Comparison of ENCODE assay signal across 16 mouse cellular contexts in genomic region chr10:71160449-71160848, GRCm38 (mm10). TPM values are rescaled to one million over a fixed set of nuclear protein-coding genes. Genes with fewer than 3 reads are reported as not detected.
A peak's percentile ranks its signal among the peaks of the same experiment; 100 is the strongest.
DNase-seq lines count a peak whose midpoint lies in the region; ATAC-seq and TF ChIP-seq lines count a peak whose summit lies in the region.
"Had no signal": no experiment of that assay in that cellular context is flagged by ENCODE, and none has a peak within 500 bp of the region (broad histone marks: within the 10 kb centered on the region; RNA-seq: fewer than 3 reads in every experiment).

No protein-coding gene starts in this region.

- H3K9ac ChIP-seq in hindbrain, embryonic 15.5 days = no peak overlapping the region
- no peak overlapping the region for H3K9ac ChIP-seq in hindbrain, postnatal 0 days (replicated peaks; ENCODE audit: low read length)
- H3K9ac ChIP-seq: liver, embryonic 12.5 days had no signal

- intact Hi-C loops in gastrocnemius, adult 2 months (cut with DNase I) = loop anchor here (5.0 kb wide), 1 partner anchor 57 kb away; no protein-coding TSS in a partner anchor
- intact Hi-C loops in gastrocnemius, postnatal 36 days (cut with DNase I) = loop anchor here (5.0 kb wide), 1 partner anchor 47 kb away; no protein-coding TSS in a partner anchor

- 78% methylated on average over 12 of the region's 12 CpGs for WGBS in hindbrain, embryonic 15.5 days
- 77% methylated on average over 12 of the region's 12 CpGs for whole genome bisulfite sequencing in hindbrain, postnatal 0 days

- no peaks in the 10 kb centered on the region for H3K36me3 ChIP-seq in hindbrain, embryonic 15.5 days
- no peaks in the 10 kb centered on the region for H3K36me3 ChIP-seq in hindbrain, postnatal 0 days (ENCODE audit: insufficient read depth, low read length)
- H3K36me3 ChIP-seq: hindbrain, embryonic 13.5 days; limb, embryonic 13.5 days; liver, embryonic 12.5 days; midbrain, embryonic 10.5 days had no signal

- H3K27ac ChIP-seq in gastrocnemius, adult 2 months = peak overlapping the region; percentile 75; the same call in 1 of the 2 replicates
- H3K27ac ChIP-seq in hindbrain, embryonic 15.5 days (replicated peaks) = no peak overlapping the region
- H3K27ac ChIP-seq in hindbrain, postnatal 0 days = no peak overlapping the region
- H3K27ac ChIP-seq: hindbrain, embryonic 13.5 days; liver, embryonic 12.5 days had no signal

- no peaks in the 10 kb centered on the region for H3K9me3 ChIP-seq in hindbrain, embryonic 15.5 days
- no peaks in the 10 kb centered on the region for H3K9me3 ChIP-seq in hindbrain, postnatal 0 days (ENCODE audit: low read length)
- H3K9me3 ChIP-seq: hindbrain, embryonic 13.5 days; limb, embryonic 13.5 days; liver, embryonic 12.5 days; midbrain, embryonic 10.5 days had no signal

- no peak overlapping the region for H3K4me3 ChIP-seq in gastrocnemius, adult 2 months
- 0 out of 2 replicates have a peak overlapping the region, but pooled peaks have one; percentile 68 for H3K4me3 ChIP-seq in hindbrain, embryonic 15.5 days
- no peak overlapping the region for H3K4me3 ChIP-seq in hindbrain, postnatal 0 days (ENCODE audit: low read length)

- TF ChIP-seq CTCF in gastrocnemius, adult 2 months (IDR thresholded peaks at IDR 0.05) = no peak
- no peak for TF ChIP-seq CTCF in hindbrain, postnatal 0 days (IDR thresholded peaks at IDR 0.05; ENCODE audit: low read depth)

- peaks cover 15% of the 10 kb centered on the region for H3K4me1 ChIP-seq in hindbrain, embryonic 15.5 days (replicated peaks)
- no peaks in the 10 kb centered on the region for H3K4me1 ChIP-seq in hindbrain, postnatal 0 days (ENCODE audit: insufficient read depth, low read length)
- H3K4me1 ChIP-seq: liver, embryonic 12.5 days had no signal

- peaks cover 9% of the 10 kb centered on the region for H3K27me3 ChIP-seq in hindbrain, embryonic 15.5 days
- H3K27me3 ChIP-seq in hindbrain, postnatal 0 days (ENCODE audit: insufficient read depth, low read length) = no peaks in the 10 kb centered on the region

- no peak for ATAC-seq in hindbrain, embryonic 15.5 days (ENCODE audit: low FRiP score, low read depth)
- ATAC-seq in hindbrain, postnatal 0 days = no peak
- ATAC-seq: CD4-positive, CD25-positive, alpha-beta regulatory T cell, adult 4 months had no signal

- peak overlapping the region; percentile 97; the same call in 1 of the 2 replicates for H3K4me2 ChIP-seq in hindbrain, embryonic 15.5 days
- no peak overlapping the region for H3K4me2 ChIP-seq in hindbrain, postnatal 0 days (ENCODE audit: low read depth, low read length)

- DNase-seq in gastrocnemius, adult 2 months = no peak
- DNase-seq in gastrocnemius, postnatal 36 days = no peak
- no peak for DNase-seq in hindbrain, postnatal 0 days (ENCODE audit: low spot score)
- peak; percentile 33 for DNase-seq in right cerebral cortex, adult 18-20 months
- no peak for DNase-seq in right cerebral cortex, postnatal 25 days
- no peak for DNase-seq in adrenal gland, postnatal 25 days
- DNase-seq: cerebellum, adult 11-12 months; forebrain, postnatal 0 days; kidney, adult 8-10 months; layer of hippocampus, adult 9-11 months had no signal

RNA-seq across cellular contexts. Expression of gene Bicc1, which starts 0.9 kb away (rescaled TPM):
- 1 to 10 TPM; 7.9 to 9.7 TPM for total RNA-seq in gastrocnemius, adult 2 months (2021)
- total RNA-seq in gastrocnemius, postnatal 36 days (2021) = 1 to 10 TPM; 8.1 to 8.4 TPM
- polyA plus RNA-seq in hindbrain, embryonic 15.5 days (2015; fragmentation: Nextera tagmentation; extraction: Ambion mirVana) = 6.5 and 6.6 TPM in 2 replicates
- 2.9 and 5.1 TPM in 2 replicates for total RNA-seq in hindbrain, postnatal 0 days (2014; rRNA removed)
- 5.2 and 6.5 TPM in 2 replicates for polyA plus RNA-seq in hindbrain, postnatal 0 days (2015; fragmentation: Nextera tagmentation; extraction: Ambion mirVana)
- total RNA-seq in adrenal gland, postnatal 25 days (2021) = 13.1 and 14.0 TPM in 2 replicates
